Mouse (Mus musculus) heart, embryonic 12.5 days (tissue): ENCODE results near the gene Brsk1. TPM values are rescaled to one million over a fixed set of nuclear protein-coding genes. Genes with fewer than 3 reads are reported as not detected.

Experiments
- ATAC-seq: fragments of 200-750 bp; cut with Nextera tagmentation; 2 replicates; pipeline ENCODE4 v1.8.0; 2017; ENCODE audit warnings: moderate TSS enrichment, moderate library complexity; ENCODE audit not compliant: insufficient number of reproducible peaks, low FRiP score
- H3K27ac ChIP-seq: fragments of 300-500 bp; sonication (generic); 2 replicates; pipeline ENCODE4 v1.5.1; 2016; ENCODE audit warnings: mild to moderate bottlenecking, moderate library complexity; ENCODE audit not compliant: poor library complexity, severe bottlenecking
- H3K27me3 ChIP-seq: fragments of 300-500 bp; sonication (generic); replicated peaks from 2 replicates; pipeline ENCODE4 v1.6.1; 2016; ENCODE audit warnings: mild to moderate bottlenecking, moderate library complexity
- H3K36me3 ChIP-seq: fragments of 300-500 bp; sonication (generic); 2 replicates; pipeline ENCODE4 v1.6.1; 2016; ENCODE audit warnings: mild to moderate bottlenecking, moderate library complexity
- H3K4me1 ChIP-seq: fragments of 300-500 bp; sonication (generic); replicated peaks from 2 replicates; pipeline ENCODE4 v1.6.1; 2016; ENCODE audit warnings: mild to moderate bottlenecking
- H3K4me2 ChIP-seq: fragments of 300-500 bp; sonication (generic); 2 replicates; pipeline ENCODE4 v1.6.1; 2016; ENCODE audit warnings: mild to moderate bottlenecking, moderate library complexity
- H3K4me3 ChIP-seq: fragments of 300-500 bp; sonication (generic); 2 replicates; pipeline ENCODE4 v1.5.1; 2016; ENCODE audit warnings: mild to moderate bottlenecking
- H3K9ac ChIP-seq: fragments of 300-500 bp; sonication (generic); 2 replicates; pipeline ENCODE4 v1.6.1; 2016; ENCODE audit warnings: mild to moderate bottlenecking, moderate library complexity
- H3K9me3 ChIP-seq: fragments of 300-500 bp; sonication (generic); replicated peaks from 2 replicates; pipeline ENCODE4 v1.6.1; 2016; ENCODE audit warnings: mild to moderate bottlenecking, moderate library complexity
- WGBS: fragments of 180-500 bp; shearing (Covaris S2); methylation state at CpG from one replicate; pipeline ENCODE4 v1.1.7; 2016; 5-methylcytosine and 5-hydroxymethylcytosine counted together
- polyA plus RNA-seq: library from polyadenylated mRNA; unstranded; fragments of >200 nt; fragmentation: Nextera tagmentation; extraction: Ambion mirVana; gene quantifications from 2 replicates; pipeline ENCODE4 v1.2.1, GENCODE M21; 2016

Gene Brsk1
- polyA plus RNA-seq, 1 experiment from 2014 or later: 1.0 TPM

- H3K4me2 ChIP-seq: no peak overlapping the region
- no peak overlapping the region for H3K4me3 ChIP-seq
- H3K9me3 ChIP-seq: no peaks in the 10 kb centered on the region
- no peaks in the 10 kb centered on the region for H3K27me3 ChIP-seq
- 92% methylated on average over 4 of the region's 4 CpGs for WGBS
- no peak overlapping the region for H3K9ac ChIP-seq
- no peak overlapping the region for H3K27ac ChIP-seq
- no peak for ATAC-seq
- peaks cover 62% of the 10 kb centered on the region for H3K4me1 ChIP-seq
- peaks cover 17% of the 10 kb centered on the region; the same call in 1 of the 2 replicates for H3K36me3 ChIP-seq
Measured at GRCm38 (mm10) chr7:4655393-4655792, 35.0 kb upstream of the Brsk1 start.

DNA sequence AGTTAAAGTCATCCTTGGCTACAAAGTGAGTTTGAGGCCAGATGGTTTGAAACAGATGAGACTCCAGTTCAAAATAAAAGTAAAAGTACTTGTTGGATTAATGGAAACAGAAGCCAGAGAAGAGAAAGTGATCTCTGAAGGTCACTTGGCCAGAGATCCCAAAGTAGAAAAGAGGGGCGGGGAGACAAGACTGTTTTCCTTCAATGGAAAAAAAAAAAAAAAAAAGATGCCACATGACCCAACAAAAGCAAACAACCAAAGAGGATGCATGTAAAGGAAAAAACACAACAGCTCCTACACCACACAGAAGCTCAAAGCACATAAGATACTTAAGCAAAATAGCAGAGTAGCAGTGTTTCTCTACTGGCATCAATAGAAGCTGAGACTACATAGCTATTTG, 34.5 kb upstream of the Brsk1 start:
- Histone ChIP-seq H3K9ac (no peak overlapping the region), H3K36me3 (peaks cover 18% of the 10 kb centered on the region; the same call in 1 of the 2 replicates), H3K4me3 (no peak overlapping the region), H3K9me3 (no peaks in the 10 kb centered on the region), H3K27me3 (no peaks in the 10 kb centered on the region), H3K4me2 (no peak overlapping the region), H3K27ac (no peak overlapping the region), H3K4me1 (peaks cover 63% of the 10 kb centered on the region)
- no peak for ATAC-seq
- 91% methylated on average over 1 of the region's 1 CpGs for WGBS

DNA sequence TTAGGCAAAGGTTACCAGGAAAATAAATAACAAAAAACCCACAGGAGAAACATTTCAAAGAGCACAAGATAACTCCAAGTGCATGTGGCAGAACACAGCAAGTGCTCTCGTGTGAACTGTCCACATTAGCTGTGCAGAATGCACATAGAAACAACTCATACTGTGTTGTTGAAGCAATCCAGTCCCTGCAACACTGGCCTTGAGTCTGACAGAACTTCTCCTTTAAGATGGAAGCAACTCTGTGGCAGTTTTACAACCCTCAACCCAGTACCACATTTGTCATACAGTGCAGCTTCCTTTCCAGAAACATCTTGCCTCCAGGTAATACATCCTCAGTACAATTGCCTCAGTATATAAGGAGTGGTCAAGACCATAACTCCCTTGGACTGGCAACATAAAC, 33.6 kb upstream of the Brsk1 start:
- 50% methylated on average over 1 of the region's 1 CpGs for WGBS
- Histone ChIP-seq H3K9ac (no peak overlapping the region), H3K4me3 (peak overlapping the region; percentile 71), H3K36me3 (peaks cover 17% of the 10 kb centered on the region; the same call in 1 of the 2 replicates), H3K4me2 (peak overlapping the region; percentile 95), H3K27me3 (no peaks in the 10 kb centered on the region), H3K9me3 (no peaks in the 10 kb centered on the region), H3K4me1 (peaks cover 58% of the 10 kb centered on the region), H3K27ac (no peak overlapping the region)
- no peak for ATAC-seq

DNA sequence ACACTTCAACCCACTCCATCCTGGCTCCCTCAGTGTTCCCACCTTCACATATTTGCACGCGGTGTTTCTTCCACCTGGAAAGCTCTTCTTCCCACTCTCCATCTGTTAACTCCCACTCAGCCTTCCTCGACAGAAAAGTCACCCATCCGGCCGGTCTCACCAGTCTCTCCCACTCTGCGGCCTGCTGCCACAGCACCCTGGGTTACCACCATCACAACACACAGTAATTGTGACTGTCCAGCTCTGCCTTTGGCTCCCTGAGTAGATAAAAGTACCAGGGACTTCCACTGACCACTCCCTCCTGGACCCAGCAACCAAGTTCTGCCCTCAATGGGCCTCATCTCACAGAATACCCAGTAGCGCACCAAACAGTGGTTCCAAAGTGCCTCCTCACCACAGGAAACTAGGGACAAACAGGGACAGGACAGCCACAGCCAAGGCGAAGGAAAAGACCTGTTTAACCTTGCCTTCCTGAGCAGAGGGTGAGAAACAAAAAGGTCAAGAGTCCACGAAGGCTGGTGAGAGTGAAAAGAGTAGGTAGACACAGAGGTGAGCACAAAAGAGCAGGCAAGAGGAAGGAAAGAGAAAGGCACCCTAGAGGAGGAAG, 32.8 kb upstream of the Brsk1 start:
- H3K36me3 ChIP-seq: peaks cover 22% of the 10 kb centered on the region; the same call in 1 of the 2 replicates
- peaks cover 51% of the 10 kb centered on the region for H3K4me1 ChIP-seq
- H3K27me3 ChIP-seq: no peaks in the 10 kb centered on the region
- H3K9ac ChIP-seq: peak overlapping the region; percentile 91
- H3K4me2 ChIP-seq: peak overlapping the region; percentile 95
- no peak for ATAC-seq
- H3K9me3 ChIP-seq: no peaks in the 10 kb centered on the region
- 39% methylated on average over 9 of the region's 9 CpGs for WGBS
- peak overlapping the region; percentile 86; the same call in 1 of the 2 replicates for H3K27ac ChIP-seq
- H3K4me3 ChIP-seq: peak overlapping the region; percentile 71

- Histone ChIP-seq H3K4me3 (peak overlapping the region; percentile 71), H3K27ac (peak overlapping the region; percentile 86), H3K9me3 (no peaks in the 10 kb centered on the region), H3K27me3 (no peaks in the 10 kb centered on the region), H3K4me2 (peak overlapping the region; percentile 95), H3K4me1 (peaks cover 46% of the 10 kb centered on the region), H3K9ac (peak overlapping the region; percentile 91), H3K36me3 (peaks cover 22% of the 10 kb centered on the region)
- under 1% methylated on average over 71 of the region's 78 CpGs for WGBS
- peak; percentile 75 for ATAC-seq
Measured at GRCm38 (mm10) chr7:4658128-4658907, 32.1 kb upstream of the Brsk1 start.

GRCm38 (mm10) chr7:4658912-4659551, 31.4 kb upstream of the Brsk1 start, which contains the start of gene Ppp6r1:
Ppp6r1 (minus strand) TSS chr7:4659019.
- no peaks in the 10 kb centered on the region for H3K9me3 ChIP-seq
- H3K9ac ChIP-seq: peak within 1 kb of the TSS; percentile 91
- peak; percentile 98 for ATAC-seq
- WGBS: under 1% methylated on average over 54 of the region's 54 CpGs
- no peaks in the 10 kb centered on the region for H3K27me3 ChIP-seq
- H3K4me1 ChIP-seq: peaks cover 44% of the 10 kb centered on the region
- peaks cover 25% of the 10 kb centered on the region for H3K36me3 ChIP-seq
- peak within 1 kb of the TSS; percentile 96 for H3K27ac ChIP-seq
- peak within 1 kb of the TSS; percentile 95 for H3K4me2 ChIP-seq
- H3K4me3 ChIP-seq: peak within 1 kb of the TSS; percentile 71

- H3K36me3 ChIP-seq: peaks cover 34% of the 10 kb centered on the region
- H3K4me2 ChIP-seq: peak overlapping the region; percentile 95
- peak overlapping the region; percentile 84 for H3K9ac ChIP-seq
- H3K4me1 ChIP-seq: peaks cover 36% of the 10 kb centered on the region
- 70% methylated on average over 3 of the region's 3 CpGs for WGBS
- ATAC-seq: no peak
- no peaks in the 10 kb centered on the region for H3K9me3 ChIP-seq
- no peaks in the 10 kb centered on the region for H3K27me3 ChIP-seq
- H3K4me3 ChIP-seq: peak overlapping the region; percentile 71
- peak overlapping the region; percentile 96 for H3K27ac ChIP-seq
Measured at GRCm38 (mm10) chr7:4659911-4660443, 30.4 kb upstream of the Brsk1 start.

DNA sequence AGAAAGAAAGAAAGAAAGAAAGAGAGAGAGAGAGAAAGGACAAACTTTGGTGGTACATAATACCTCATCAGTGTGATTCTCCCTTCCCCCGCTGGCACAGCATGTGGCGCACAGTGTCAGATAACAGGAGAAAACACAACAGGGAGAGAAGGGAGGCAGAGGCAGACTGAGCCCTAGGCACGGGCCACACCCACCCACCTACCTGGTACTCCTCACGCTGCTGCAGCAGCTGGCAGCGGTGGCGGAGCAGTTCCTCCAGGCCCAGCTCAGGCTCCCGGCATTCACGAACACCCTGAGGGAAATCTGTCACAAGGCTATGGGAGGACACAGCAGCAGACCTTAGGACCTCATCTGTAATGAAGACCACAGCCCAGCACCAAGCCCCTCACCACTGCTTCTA, 27.2 kb upstream of the Brsk1 start:
- Histone ChIP-seq H3K4me1 (peaks cover 8% of the 10 kb centered on the region), H3K9ac (no peak overlapping the region), H3K27ac (no peak overlapping the region), H3K36me3 (peaks cover 49% of the 10 kb centered on the region), H3K27me3 (no peaks in the 10 kb centered on the region), H3K4me2 (no peak overlapping the region), H3K4me3 (no peak overlapping the region), H3K9me3 (no peaks in the 10 kb centered on the region)
- ATAC-seq: no peak
- WGBS: 72% methylated on average over 8 of the region's 8 CpGs

GRCm38 (mm10) chr7:4663742-4664141, 26.7 kb upstream of the Brsk1 start:
- Histone ChIP-seq H3K36me3 (peaks cover 54% of the 10 kb centered on the region), H3K9me3 (no peaks in the 10 kb centered on the region), H3K4me2 (no peak overlapping the region), H3K4me1 (peaks cover 8% of the 10 kb centered on the region), H3K27ac (no peak overlapping the region), H3K27me3 (no peaks in the 10 kb centered on the region), H3K4me3 (no peak overlapping the region), H3K9ac (no peak overlapping the region)
- ATAC-seq: no peak
- 85% methylated on average over 2 of the region's 2 CpGs for WGBS

- Histone ChIP-seq H3K27ac (no peak overlapping the region), H3K4me1 (no peaks in the 10 kb centered on the region), H3K9me3 (no peaks in the 10 kb centered on the region), H3K4me2 (no peak overlapping the region), H3K36me3 (peaks cover 73% of the 10 kb centered on the region), H3K4me3 (no peak overlapping the region), H3K27me3 (no peaks in the 10 kb centered on the region), H3K9ac (no peak overlapping the region)
- WGBS: 92% methylated on average over 5 of the region's 5 CpGs
- ATAC-seq: no peak
Measured at GRCm38 (mm10) chr7:4666871-4667270, 23.5 kb upstream of the Brsk1 start.

DNA sequence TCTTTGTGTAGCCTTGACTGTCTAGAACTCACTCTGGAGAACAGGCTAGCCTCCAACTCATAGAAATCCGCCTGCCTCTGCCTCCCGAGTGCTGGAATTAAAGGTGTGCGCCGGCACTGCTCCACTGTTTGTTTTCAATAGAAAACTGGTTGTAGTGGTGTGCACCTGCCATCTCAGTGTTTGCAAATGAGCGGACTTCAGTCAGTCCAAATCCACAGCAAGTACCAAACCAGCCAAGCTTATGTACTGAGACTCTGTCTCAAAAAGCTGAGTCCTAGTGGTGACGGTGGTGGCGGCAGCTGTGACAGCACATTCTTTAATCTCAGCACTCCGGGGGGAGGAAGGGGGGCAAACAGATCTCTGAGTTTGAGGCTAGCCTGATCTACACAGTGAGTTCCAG, 21.9 kb upstream of the Brsk1 start:
- WGBS: 94% methylated on average over 8 of the region's 8 CpGs
- H3K4me1 ChIP-seq: no peaks in the 10 kb centered on the region
- H3K27me3 ChIP-seq: no peaks in the 10 kb centered on the region
- no peak for ATAC-seq
- H3K9ac ChIP-seq: no peak overlapping the region
- H3K4me2 ChIP-seq: no peak overlapping the region
- H3K9me3 ChIP-seq: no peaks in the 10 kb centered on the region
- H3K27ac ChIP-seq: no peak overlapping the region
- H3K4me3 ChIP-seq: no peak overlapping the region
- H3K36me3 ChIP-seq: peaks cover 67% of the 10 kb centered on the region
